ENCODE assay signal across 27 mouse cellular contexts in genomic region chr8:105237442-105238142, GRCm38 (mm10). TPM values are rescaled to one million over a fixed set of nuclear protein-coding genes. Genes with fewer than 3 reads are reported as not detected.
A peak's percentile ranks its signal among the peaks of the same experiment; 100 is the strongest.
DNase-seq lines count a peak whose midpoint lies in the region; ATAC-seq and TF ChIP-seq lines count a peak whose summit lies in the region.
"Had no signal": no experiment of that assay in that cellular context is flagged by ENCODE, and none has a peak within 500 bp of the region (broad histone marks: within the 10 kb centered on the region; RNA-seq: fewer than 3 reads in every experiment).

No protein-coding gene starts in this region.

- H3K4me2 ChIP-seq in midbrain, embryonic 11.5 days = no peak overlapping the region
- H3K4me2 ChIP-seq in midbrain, postnatal 0 days (ENCODE audit: low read depth, low read length, poor library complexity, severe bottlenecking) = no peak overlapping the region
- H3K4me2 ChIP-seq: embryonic facial prominence, embryonic 12.5 days; embryonic facial prominence, embryonic 15.5 days; heart, embryonic 11.5 days; hindbrain, embryonic 13.5 days had no signal

- no peak for ATAC-seq in midbrain, embryonic 11.5 days (ENCODE audit: low FRiP score)
- no peak for ATAC-seq in midbrain, postnatal 0 days (ENCODE audit: low FRiP score)
- peak; percentile 42 for ATAC-seq in common myeloid progenitor, adult 5-6 weeks (replicated peaks; ENCODE audit: low read depth, poor library complexity, severe bottlenecking)
- ATAC-seq: forebrain, embryonic 14.5 days; forebrain, postnatal 0 days; hindbrain, embryonic 16.5 days; inflammation-experienced regulatory T-cells, adult 6 months; intestine, embryonic 16.5 days had no signal

- no peak overlapping the region for H3K4me3 ChIP-seq in midbrain, embryonic 11.5 days (ENCODE audit: low read depth, low read length)
- H3K4me3 ChIP-seq in midbrain, postnatal 0 days (ENCODE audit: low read depth, low read length) = no peak overlapping the region
- H3K4me3 ChIP-seq in layer of hippocampus, adult 2 months = no peak overlapping the region
- H3K4me3 ChIP-seq: embryonic facial prominence, embryonic 12.5 days; embryonic facial prominence, embryonic 15.5 days; hindbrain, embryonic 10.5 days; hindbrain, embryonic 13.5 days had no signal

- no peaks in the 10 kb centered on the region for H3K27me3 ChIP-seq in midbrain, embryonic 11.5 days (ENCODE audit: control insufficient read depth, insufficient read depth, low read length)
- no peaks in the 10 kb centered on the region for H3K27me3 ChIP-seq in midbrain, postnatal 0 days (ENCODE audit: insufficient read depth, low read length)
- H3K27me3 ChIP-seq: CH12.LX; embryonic facial prominence, embryonic 12.5 days; embryonic facial prominence, embryonic 15.5 days; hindbrain, embryonic 13.5 days had no signal

- DNase-seq in midbrain, embryonic 11.5 days (ENCODE audit: low spot score, missing footprints) = peak; percentile 53
- DNase-seq in midbrain, postnatal 0 days (ENCODE audit: low spot score) = no peak
- peak; percentile 60 for DNase-seq in MEL-GATA-1-ER (ENCODE audit: extremely low read depth, low read depth)
- DNase-seq in frontal cortex, postnatal 25 days (ENCODE audit: low spot score in 2 of 2) = no peak
- no peak for DNase-seq in cerebellum, postnatal 10 days
- DNase-seq in layer of hippocampus, adult 2 months (ENCODE audit: low spot score in 2 of 2) = no peak
- DNase-seq in adrenal gland, adult 8-10 months = no peak
- DNase-seq: adrenal gland, postnatal 14 days; B cell, adult 2 months; cerebellum, adult 11 months; cerebellum, adult 2 months; cerebellum, postnatal 14 days; forebrain, postnatal 0 days; gastrocnemius, postnatal 25 days; kidney, adult 18-20 months had no signal

- no peak overlapping the region for H3K27ac ChIP-seq in midbrain, embryonic 11.5 days (ENCODE audit: low read depth, low read length)
- H3K27ac ChIP-seq in midbrain, postnatal 0 days (ENCODE audit: low read depth, low read length) = no peak overlapping the region
- H3K27ac ChIP-seq in layer of hippocampus, adult 2 months = no peak overlapping the region
- H3K27ac ChIP-seq: embryonic facial prominence, embryonic 12.5 days; embryonic facial prominence, embryonic 15.5 days; hindbrain, embryonic 10.5 days; hindbrain, embryonic 13.5 days had no signal

- H3K9ac ChIP-seq in midbrain, embryonic 11.5 days (ENCODE audit: low read length) = no peak overlapping the region
- H3K9ac ChIP-seq in midbrain, postnatal 0 days (replicated peaks; ENCODE audit: low read length, poor library complexity, severe bottlenecking) = no peak overlapping the region
- H3K9ac ChIP-seq: embryonic facial prominence, embryonic 12.5 days; embryonic facial prominence, embryonic 15.5 days; forebrain, postnatal 0 days; hindbrain, embryonic 13.5 days had no signal

- no peak for TF ChIP-seq CTCF in midbrain, postnatal 0 days (IDR thresholded peaks at IDR 0.05)
- no peak for TF ChIP-seq CTCF in layer of hippocampus, adult 2 months (conservative IDR thresholded peaks at IDR 0.05)

- peaks cover 11% of the 10 kb centered on the region for H3K36me3 ChIP-seq in midbrain, embryonic 11.5 days (ENCODE audit: control insufficient read depth, insufficient read depth, low read length)
- peaks cover 43% of the 10 kb centered on the region for H3K36me3 ChIP-seq in midbrain, postnatal 0 days (ENCODE audit: insufficient read depth, low read length)

- 89% methylated on average over 14 of the region's 14 CpGs for WGBS in midbrain, embryonic 11.5 days
- 95% methylated on average over 14 of the region's 14 CpGs for WGBS in midbrain, postnatal 0 days

- H3K9me3 ChIP-seq in midbrain, embryonic 11.5 days (ENCODE audit: control insufficient read depth, low read length) = no peaks in the 10 kb centered on the region
- H3K9me3 ChIP-seq in midbrain, postnatal 0 days (ENCODE audit: low read length) = no peaks in the 10 kb centered on the region
- H3K9me3 ChIP-seq: embryonic facial prominence, embryonic 12.5 days; embryonic facial prominence, embryonic 15.5 days; hindbrain, embryonic 10.5 days; hindbrain, embryonic 13.5 days had no signal

- H3K4me1 ChIP-seq in midbrain, embryonic 11.5 days (ENCODE audit: control insufficient read depth, insufficient read depth, low read length) = no peaks in the 10 kb centered on the region
- no peaks in the 10 kb centered on the region for H3K4me1 ChIP-seq in midbrain, postnatal 0 days (ENCODE audit: insufficient read depth, low read length)
- H3K4me1 ChIP-seq: embryonic facial prominence, embryonic 12.5 days; embryonic facial prominence, embryonic 15.5 days; hindbrain, embryonic 10.5 days; hindbrain, embryonic 13.5 days had no signal

RNA-seq across cellular contexts. Expression of gene D230025D16Rik, which starts 12.6 kb away (rescaled TPM):
- 32.3 and 32.9 TPM in 2 replicates for polyA plus RNA-seq in midbrain, embryonic 11.5 days (2014; fragmentation: Nextera tagmentation; extraction: Ambion mirVana)
- total RNA-seq in midbrain, postnatal 0 days (2014; rRNA removed) = 33.6 and 36.7 TPM in 2 replicates
- 24.6 and 28.3 TPM in 2 replicates for polyA plus RNA-seq in midbrain, postnatal 0 days (2015; fragmentation: Nextera tagmentation; extraction: Ambion mirVana)
- total RNA-seq in common myeloid progenitor, adult 5-6 weeks (2017) = 15.8 and 18.0 TPM in 2 replicates
- 10 to 100 TPM; 38.9 to 39.2 TPM for total RNA-seq in layer of hippocampus, adult 2 months (2021)
- total RNA-seq in adrenal gland, adult 8-10 months (2022) = 10 to 100 TPM; 25.0 to 31.8 (median 28.4) TPM

RNA-seq across cellular contexts. Expression of gene B3gnt9, which starts 17.4 kb away (rescaled TPM):
- polyA plus RNA-seq in midbrain, embryonic 11.5 days (2014; fragmentation: Nextera tagmentation; extraction: Ambion mirVana) = 5.6 and 6.1 TPM in 2 replicates
- 14.2 and 17.5 TPM in 2 replicates for total RNA-seq in midbrain, postnatal 0 days (2014; rRNA removed)
- 9.5 and 11.5 TPM in 2 replicates for polyA plus RNA-seq in midbrain, postnatal 0 days (2015; fragmentation: Nextera tagmentation; extraction: Ambion mirVana)
- 0.18 TPM in 1 of 2 replicates, not detected in the other for total RNA-seq in common myeloid progenitor, adult 5-6 weeks (2017)
- 1 to 10 TPM; 2.9 TPM for total RNA-seq in layer of hippocampus, adult 2 months (2021)
- 1 to 10 TPM; 3.5 to 5.9 (median 4.6) TPM for total RNA-seq in adrenal gland, adult 8-10 months (2022)

RNA-seq across cellular contexts. Expression of gene Tradd, which starts 26.8 kb away (rescaled TPM):
- 11.3 and 15.0 TPM in 2 replicates for polyA plus RNA-seq in midbrain, embryonic 11.5 days (2014; fragmentation: Nextera tagmentation; extraction: Ambion mirVana)
- 7.5 and 8.3 TPM in 2 replicates for total RNA-seq in midbrain, postnatal 0 days (2014; rRNA removed)
- polyA plus RNA-seq in midbrain, postnatal 0 days (2015; fragmentation: Nextera tagmentation; extraction: Ambion mirVana) = 7.4 and 8.0 TPM in 2 replicates
- total RNA-seq in common myeloid progenitor, adult 5-6 weeks (2017) = 14.2 and 19.1 TPM in 2 replicates
- 1 to 10 TPM; 7.0 to 7.6 TPM for total RNA-seq in layer of hippocampus, adult 2 months (2021)
- 10 to 100 TPM; 15.5 to 20.0 (median 19.2) TPM for total RNA-seq in adrenal gland, adult 8-10 months (2022)

RNA-seq across cellular contexts. Expression of gene Fbxl8, which starts 26.9 kb away (rescaled TPM):
- 0.84 and 1.5 TPM in 2 replicates for polyA plus RNA-seq in midbrain, embryonic 11.5 days (2014; fragmentation: Nextera tagmentation; extraction: Ambion mirVana)
- 0.52 and 0.77 TPM in 2 replicates for total RNA-seq in midbrain, postnatal 0 days (2014; rRNA removed)
- polyA plus RNA-seq in midbrain, postnatal 0 days (2015; fragmentation: Nextera tagmentation; extraction: Ambion mirVana) = 0.83 and 0.85 TPM in 2 replicates
- total RNA-seq in common myeloid progenitor, adult 5-6 weeks (2017) = 5.2 and 5.6 TPM in 2 replicates
- total RNA-seq in layer of hippocampus, adult 2 months (2021) = 1 to 10 TPM in 1 of 2 experiments, under 1 TPM in 1; 0.91 to 1.9 TPM
- 1 to 10 TPM; 3.9 to 5.4 (median 4.5) TPM for total RNA-seq in adrenal gland, adult 8-10 months (2022)

RNA-seq across cellular contexts. Expression of gene Hsf4, which starts 32.0 kb away (rescaled TPM):
- polyA plus RNA-seq in midbrain, embryonic 11.5 days (2014; fragmentation: Nextera tagmentation; extraction: Ambion mirVana) = not detected in 2 replicates
- total RNA-seq in midbrain, postnatal 0 days (2014; rRNA removed) = 0.33 TPM in 1 of 2 replicates, not detected in the other
- polyA plus RNA-seq in midbrain, postnatal 0 days (2015; fragmentation: Nextera tagmentation; extraction: Ambion mirVana) = 0.43 and 0.59 TPM in 2 replicates
- not detected in 2 replicates for total RNA-seq in common myeloid progenitor, adult 5-6 weeks (2017)
- total RNA-seq in layer of hippocampus, adult 2 months (2021) = 1 to 10 TPM; 7.2 to 9.5 TPM
- total RNA-seq in adrenal gland, adult 8-10 months (2022) = 1 to 10 TPM; 2.1 to 4.8 (median 3.3) TPM
- polyA plus RNA-seq: forebrain, embryonic 11.5 days; heart, embryonic 11.5 days had no signal

Comparison
In these comparisons a context has a peak if more than half of its experiments do, and no peak if none do; other contexts are left out.
1. DNase-seq: peak in midbrain, embryonic 11.5 days (single experiment) and MEL-GATA-1-ER (single experiment); none in midbrain, postnatal 0 days (single experiment), frontal cortex, postnatal 25 days (0 of 2), cerebellum, postnatal 10 days (0 of 2), layer of hippocampus, adult 2 months (0 of 2) and adrenal gland, adult 8-10 months (single experiment).